Mouse (Mus musculus) bone marrow, adult 2 months (tissue): Measurements from ENCODE around the gene Pi4k2b. TPM values are rescaled to one million over a fixed set of nuclear protein-coding genes. Genes with fewer than 3 reads are reported as not detected.

Source experiments
- H3K27ac ChIP-seq: fragments of 200-500 bp; 2 replicates; pipeline ENCODE4 v1.5.1; 2012; ENCODE audit warnings: low read depth, mild to moderate bottlenecking, control low read depth, inconsistent platforms, low read length; ENCODE audit not compliant: control insufficient read depth, poor library complexity, insufficient read depth
- H3K4me1 ChIP-seq: fragments of 200-500 bp; 2 replicates; pipeline ENCODE4 v1.6.1; 2011; ENCODE audit warnings: low read length; ENCODE audit not compliant: control insufficient read depth, insufficient read depth
- H3K4me3 ChIP-seq: fragments of 200-500 bp; replicated peaks from 2 replicates; pipeline ENCODE3; 2011; ENCODE audit warnings: mild to moderate bottlenecking, low read depth, low read length, control low read depth; ENCODE audit not compliant: control insufficient read depth
- CTCF ChIP-seq: fragments of 200-500 bp; IDR thresholded peaks from 2 replicates; pipeline ENCODE4 v1.5.1; 2011; ENCODE audit warnings: low read length, control low read depth; ENCODE audit not compliant: control insufficient read depth, insufficient read depth
- POLR2A ChIP-seq: fragments of 200-500 bp; IDR thresholded peaks from 2 replicates; pipeline ENCODE4 v1.6.1; 2011; ENCODE audit warnings: low read depth, mild to moderate bottlenecking, control low read depth, low read length, borderline replicate concordance; ENCODE audit not compliant: control insufficient read depth
- whole genome bisulfite sequencing: fragments of 180-500 bp; shearing (Covaris S2); methylation state at CpG from one replicate; pipeline ENCODE4 v1.1.7; 2018; 5-methylcytosine and 5-hydroxymethylcytosine counted together
- polyA plus RNA-seq: library from polyadenylated mRNA; stranded (reverse); fragments of >200 nt; gene quantifications from 2 replicates; pipeline ENCODE4 v1.2.4, GENCODE M21; 2011; ENCODE audit warnings: low replicate concordance; ENCODE audit not compliant: missing spikeins, insufficient read depth, insufficient read length

Pi4k2b gene
- polyA plus RNA-seq, 1 experiment: 10.0 TPM

DNA sequence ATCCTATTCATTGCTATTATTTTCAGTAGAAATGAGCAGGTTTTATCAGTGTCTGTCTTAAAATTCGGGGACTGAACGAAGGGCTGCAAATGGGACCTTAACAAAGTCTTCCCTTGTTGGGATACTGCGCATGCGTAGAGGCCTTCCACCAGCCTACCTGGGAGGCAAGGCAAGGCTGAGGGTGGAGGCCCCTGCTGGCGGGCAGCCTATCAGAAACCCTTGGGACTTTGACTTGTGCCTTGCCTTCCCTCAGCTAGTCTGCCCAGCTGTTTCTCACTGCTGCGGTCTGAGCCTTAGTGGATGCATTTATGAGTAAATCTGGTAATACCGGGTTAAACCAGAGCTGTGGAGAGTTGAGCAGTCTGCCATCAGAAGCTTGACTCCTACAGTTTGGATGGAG is 71.9 kb downstream of the Pi4k2b start:
- Histone ChIP-seq H3K4me1 (no peaks in the 10 kb centered on the region), H3K27ac (no peak overlapping the region), H3K4me3 (no peak overlapping the region)
- 86% methylated on average over 7 of the region's 7 CpGs for WGBS
- no peak for TF ChIP-seq CTCF
- no peak for TF ChIP-seq POLR2A

DNA sequence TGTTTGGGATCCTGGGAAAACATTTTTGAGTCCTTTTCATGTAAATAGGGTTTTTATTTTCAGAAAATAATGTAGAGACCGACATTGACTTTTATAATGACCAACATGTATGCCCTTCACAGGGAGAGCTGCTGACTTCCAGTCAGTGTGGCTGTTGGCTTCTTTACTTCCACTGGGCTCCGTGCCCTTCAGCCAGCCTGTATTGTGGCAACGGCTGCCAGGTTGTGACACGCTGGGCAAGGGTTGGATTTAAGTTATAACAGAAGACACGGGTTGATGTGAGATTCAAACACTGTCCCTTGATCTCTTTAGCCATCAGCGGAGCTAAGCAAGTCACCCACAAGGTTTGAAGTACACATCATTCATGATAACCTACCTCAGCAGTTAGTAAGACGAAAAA is 77.3 kb downstream of the Pi4k2b start:
- WGBS: 92% methylated on average over 7 of the region's 7 CpGs
- no peak overlapping the region for H3K4me3 ChIP-seq
- TF ChIP-seq CTCF (no peak), POLR2A (no peak)
- no peak overlapping the region for H3K27ac ChIP-seq
- H3K4me1 ChIP-seq: no peaks in the 10 kb centered on the region

Other genes with a start within 250 kb of the Pi4k2b start
- not detected in 2 replicates for gene Lgi2, start 175.1 kb upstream of the Pi4k2b start, polyA plus RNA-seq
- gene Sepsecs, start 71.9 kb upstream of the Pi4k2b start, polyA plus RNA-seq: 5.1 and 8.8 TPM in 2 replicates
- 10.3 and 11.1 TPM in 2 replicates for gene Zcchc4, start 33.8 kb downstream of the Pi4k2b start, polyA plus RNA-seq
- 47.8 and 82.5 TPM in 2 replicates for gene Anapc4, start 92.4 kb downstream of the Pi4k2b start, polyA plus RNA-seq